Mouse (Mus musculus) kidney, adult 9 months (tissue): Measurements from ENCODE around the gene Lgalsl.

Experiments used
- DNase-seq: peaks from one replicate; pipeline ENCODE4 v3.0.0; 2022

Gene Lgalsl

DNA sequence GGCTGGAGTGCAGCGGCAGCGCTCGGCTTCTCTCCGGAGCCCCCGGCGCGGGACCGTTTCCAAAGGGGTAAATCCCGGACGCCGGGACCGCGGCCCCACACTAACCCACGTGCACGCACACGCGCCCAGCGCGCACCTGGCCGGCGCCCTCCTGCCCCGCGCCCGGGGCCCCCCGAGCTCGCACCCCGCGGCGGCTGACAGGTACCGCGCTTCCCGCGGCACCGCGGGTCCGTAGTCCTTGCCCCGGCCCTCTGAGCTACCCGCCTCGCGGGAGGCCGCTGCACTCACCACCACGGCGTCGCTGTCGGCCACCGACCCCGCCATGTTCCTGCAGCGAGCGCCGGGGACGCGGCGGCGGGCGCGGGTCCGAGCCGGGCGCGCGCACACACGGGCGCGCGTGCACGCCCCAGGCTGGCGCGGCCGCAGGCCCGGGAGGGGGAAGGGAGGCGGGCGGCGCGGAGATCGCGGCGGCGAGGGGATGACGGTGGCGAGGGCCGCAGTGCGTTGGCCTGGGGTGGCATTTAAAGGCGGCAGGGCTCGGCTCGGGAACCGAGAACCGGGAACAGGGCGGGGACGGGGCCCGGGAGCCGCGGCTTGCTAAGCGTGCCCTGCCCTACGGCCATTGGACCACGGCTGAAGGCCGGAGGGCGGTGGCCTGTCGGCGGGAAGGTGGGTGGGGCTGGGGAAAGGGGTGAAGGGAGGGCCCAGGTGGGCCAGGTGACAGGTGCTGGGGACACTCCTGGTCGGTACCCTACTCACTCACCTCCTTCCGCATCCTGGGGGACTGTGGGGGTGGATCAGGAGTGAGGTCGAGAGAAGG, at the start of gene Lgalsl:
TSS of gene Lgalsl (minus strand) at position 371 of the 820 bp plus-strand sequence.
- peak; percentile 72 for DNase-seq

DNA sequence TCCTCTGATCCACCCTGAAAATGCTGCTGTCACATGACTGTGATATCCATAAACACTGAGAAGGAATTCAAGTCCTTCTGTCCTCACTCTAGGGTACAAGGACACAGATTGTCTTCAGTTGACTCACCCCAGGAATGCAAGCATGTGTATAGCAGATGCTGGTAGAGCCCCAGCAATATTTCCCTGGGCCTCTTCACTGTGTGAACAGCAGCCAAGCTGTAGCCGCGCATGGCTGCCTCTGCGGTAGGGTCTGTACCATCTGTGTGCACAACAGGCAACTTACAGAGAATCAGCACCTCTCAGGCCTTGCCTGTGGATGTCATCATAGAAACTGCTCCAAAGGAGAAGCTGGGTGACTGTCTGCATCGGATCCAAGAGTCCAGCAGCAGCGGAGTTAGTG, 47.8 kb upstream of the Lgalsl start:
- DNase-seq = no peak

DNA sequence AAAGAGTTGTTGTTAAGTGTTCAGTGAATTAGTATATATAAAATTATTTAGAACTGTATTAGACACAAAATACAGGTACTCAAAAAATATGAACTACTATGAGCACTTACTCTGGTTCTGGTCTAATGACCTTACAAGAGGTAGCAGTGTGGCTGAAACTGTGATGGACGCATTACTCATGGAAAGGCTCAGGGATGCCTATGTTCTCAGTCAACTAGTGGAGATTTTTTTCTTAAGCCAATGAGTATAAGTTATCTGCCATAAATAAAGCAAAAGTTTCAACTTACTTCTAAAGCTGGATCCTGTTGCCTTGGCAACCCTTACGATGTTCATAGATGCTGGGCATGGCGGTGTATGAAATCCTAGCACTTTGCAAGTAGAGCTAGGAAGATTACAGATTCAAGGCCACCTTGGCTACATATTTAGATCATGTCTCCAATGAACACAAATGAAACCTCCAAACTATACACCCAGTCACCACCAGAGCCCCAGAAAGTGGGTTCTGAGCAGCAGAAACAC, 46.8 kb upstream of the Lgalsl start:
- no peak for DNase-seq

DNA sequence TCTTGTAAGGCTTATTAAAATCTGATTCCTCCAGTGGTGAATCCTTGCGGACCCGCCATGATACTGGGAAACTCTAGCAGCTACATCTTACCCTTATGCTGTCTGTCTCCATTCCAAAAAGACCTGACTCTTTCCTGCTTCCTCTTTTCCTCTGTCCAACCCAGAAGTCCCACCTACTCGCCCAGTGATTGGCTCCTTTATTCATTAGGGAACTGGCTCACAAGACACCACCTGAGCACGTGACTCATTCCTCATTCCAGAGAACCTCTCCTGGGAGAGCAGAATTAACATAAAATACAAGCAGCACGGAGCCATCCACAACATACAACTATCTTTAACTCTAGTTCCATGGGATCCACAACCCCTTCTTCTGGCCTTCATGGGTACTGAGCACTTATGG, 42.5 kb upstream of the Lgalsl start:
- no peak for DNase-seq

DNA sequence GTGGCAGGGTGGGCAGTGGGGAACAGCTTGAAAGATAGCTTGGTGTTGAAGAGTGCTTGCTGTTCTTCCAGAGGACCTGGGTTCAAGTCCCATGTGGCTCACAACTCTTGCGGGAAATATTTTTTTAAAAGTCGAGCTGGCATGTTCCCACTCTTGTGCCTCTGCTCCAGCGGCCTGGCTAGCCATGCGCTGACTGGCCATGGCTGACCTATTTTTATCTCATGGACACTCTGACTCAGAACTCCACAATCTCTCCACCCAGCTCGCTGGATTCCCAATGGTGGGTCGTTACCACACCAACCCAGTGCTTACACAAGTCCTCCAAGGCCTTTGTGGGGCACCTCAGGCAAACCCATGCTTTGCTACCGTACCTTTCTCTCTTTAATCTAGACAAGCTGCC, 42.1 kb upstream of the Lgalsl start:
- no peak for DNase-seq

DNA sequence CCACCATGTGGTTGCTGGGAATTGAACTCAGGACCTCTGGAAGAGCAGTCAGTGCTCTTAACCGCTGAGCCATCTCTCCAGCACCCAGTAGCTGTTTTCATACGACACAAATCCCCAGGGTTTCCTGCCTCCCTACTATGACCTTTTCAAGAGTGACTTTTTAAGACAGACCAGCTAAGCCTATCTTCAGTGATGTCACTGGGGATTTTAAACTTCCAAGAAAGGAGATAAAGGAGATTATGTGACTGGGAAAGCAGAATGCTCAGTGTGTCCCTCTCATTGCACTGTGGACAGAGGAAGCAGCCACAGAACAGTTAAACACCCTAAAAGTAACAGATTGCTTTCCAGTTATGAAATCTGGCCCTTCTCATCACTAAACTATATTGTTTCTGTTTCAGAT, 41.6 kb upstream of the Lgalsl start:
- DNase-seq = no peak

DNA sequence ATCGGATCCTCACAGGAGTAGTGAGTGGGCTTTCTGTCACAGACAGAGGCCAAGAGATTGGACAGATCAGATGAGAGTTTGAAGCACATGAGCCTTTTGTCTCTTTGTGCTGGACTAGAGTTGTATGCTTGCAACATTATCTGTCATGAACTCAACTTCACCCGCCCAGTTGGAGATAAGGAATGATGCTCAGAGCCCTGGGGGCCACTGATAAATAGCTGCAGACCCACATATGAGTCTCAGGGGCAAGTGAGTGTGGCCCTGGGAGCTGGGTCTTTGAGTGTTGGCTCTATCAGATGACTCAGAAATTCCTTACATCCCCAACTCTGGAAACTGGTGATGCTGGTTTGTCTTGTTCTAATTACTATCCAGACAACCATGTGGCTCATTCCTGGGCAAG, 39.1 kb upstream of the Lgalsl start:
- no peak for DNase-seq

DNA sequence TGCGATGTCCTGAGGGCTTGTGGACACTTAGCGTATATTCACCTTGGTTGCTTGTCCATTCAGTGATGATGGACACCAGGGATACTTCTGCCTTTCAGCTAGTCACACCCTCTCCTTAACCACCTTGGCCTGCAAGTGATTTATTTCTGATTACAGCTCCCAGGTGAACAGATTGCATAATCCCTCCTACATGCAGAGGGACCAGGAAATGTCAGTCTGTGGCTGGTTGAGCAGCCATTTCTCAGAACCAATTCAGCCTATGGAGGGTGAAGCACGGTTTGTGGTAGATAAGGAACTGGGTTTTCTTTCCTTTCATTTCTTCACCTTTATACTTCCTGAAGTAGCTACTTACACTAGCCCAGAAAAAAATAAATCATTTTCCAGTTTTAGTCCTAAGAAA, 34.6 kb upstream of the Lgalsl start:
- DNase-seq = no peak

DNA sequence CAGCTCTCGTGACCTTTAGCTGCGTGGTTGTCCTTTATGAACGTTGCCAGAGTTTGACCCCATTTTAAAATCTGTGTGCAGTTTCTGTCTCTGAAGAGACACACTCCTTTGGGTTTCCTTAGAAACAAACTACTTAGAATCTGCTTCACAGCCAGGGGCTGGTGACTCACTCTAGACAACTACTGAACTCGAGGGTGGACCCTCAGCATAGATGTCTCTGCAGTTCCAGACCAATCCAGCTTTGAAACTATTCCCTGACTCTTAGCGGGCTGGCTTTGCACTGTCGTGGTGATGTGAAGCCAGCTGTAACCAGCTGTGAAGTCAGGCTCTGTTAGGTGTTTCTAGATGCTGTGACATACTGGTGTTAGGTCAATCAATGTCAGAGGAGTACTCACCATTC, 33.8 kb upstream of the Lgalsl start:
- DNase-seq = no peak

DNA sequence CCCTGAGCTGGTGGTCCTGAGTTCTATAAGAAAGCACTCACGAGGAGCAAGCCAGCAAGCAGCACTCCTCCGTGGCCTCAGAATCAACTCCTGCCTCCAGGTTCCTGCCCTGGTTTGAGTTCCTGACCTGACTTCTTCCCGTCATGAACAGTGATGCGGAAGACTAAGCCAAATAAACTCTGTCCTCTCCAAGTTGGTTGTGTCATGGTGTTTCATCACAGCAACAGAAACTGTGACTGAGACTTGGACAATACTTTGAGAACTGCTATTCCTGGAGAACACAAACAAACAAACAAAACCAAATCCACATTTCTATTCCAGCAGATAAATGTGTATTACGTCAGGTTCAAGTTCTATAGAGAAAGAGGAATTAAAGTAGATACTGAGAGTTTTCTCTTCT, 31.2 kb upstream of the Lgalsl start:
- no peak for DNase-seq

DNA sequence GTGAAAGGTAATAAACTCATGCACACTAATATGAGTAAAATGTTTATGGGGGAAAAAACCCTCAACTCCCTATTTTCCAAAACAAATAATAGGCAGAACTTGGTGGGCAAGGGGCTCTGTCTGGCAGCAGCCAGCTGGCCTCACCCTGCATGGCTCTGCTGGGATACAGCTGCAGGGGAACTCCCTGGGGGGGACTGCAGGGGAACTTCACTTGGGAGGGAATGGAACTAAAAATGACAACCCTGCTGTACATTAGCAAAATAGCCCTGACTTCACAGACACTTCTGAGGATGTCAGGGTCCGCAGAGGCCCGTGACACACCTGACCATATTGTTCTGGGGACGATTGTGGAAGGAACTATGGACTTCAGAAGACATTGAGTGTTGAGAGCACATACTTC, 29.5 kb upstream of the Lgalsl start:
- DNase-seq = no peak

DNA sequence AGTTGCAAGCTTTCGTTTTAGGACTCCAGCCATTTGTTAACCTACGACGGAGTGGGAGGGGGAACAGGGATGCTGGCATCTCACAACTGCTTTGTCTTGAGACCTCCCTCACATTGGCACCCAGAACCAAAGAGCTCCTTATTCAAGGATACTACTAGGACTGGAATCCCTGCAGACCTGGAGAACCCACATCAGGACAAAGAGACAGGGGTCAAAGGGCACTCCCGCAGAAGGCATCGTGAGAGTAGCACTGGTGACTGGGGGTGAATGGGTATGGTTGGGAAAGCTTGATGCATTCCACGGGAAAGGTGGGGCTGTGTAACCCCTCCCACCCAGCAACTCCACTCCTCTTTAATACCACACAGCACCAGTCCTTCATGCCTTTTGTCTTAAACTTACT, 29.0 kb upstream of the Lgalsl start:
- peak; percentile 66 for DNase-seq

DNA sequence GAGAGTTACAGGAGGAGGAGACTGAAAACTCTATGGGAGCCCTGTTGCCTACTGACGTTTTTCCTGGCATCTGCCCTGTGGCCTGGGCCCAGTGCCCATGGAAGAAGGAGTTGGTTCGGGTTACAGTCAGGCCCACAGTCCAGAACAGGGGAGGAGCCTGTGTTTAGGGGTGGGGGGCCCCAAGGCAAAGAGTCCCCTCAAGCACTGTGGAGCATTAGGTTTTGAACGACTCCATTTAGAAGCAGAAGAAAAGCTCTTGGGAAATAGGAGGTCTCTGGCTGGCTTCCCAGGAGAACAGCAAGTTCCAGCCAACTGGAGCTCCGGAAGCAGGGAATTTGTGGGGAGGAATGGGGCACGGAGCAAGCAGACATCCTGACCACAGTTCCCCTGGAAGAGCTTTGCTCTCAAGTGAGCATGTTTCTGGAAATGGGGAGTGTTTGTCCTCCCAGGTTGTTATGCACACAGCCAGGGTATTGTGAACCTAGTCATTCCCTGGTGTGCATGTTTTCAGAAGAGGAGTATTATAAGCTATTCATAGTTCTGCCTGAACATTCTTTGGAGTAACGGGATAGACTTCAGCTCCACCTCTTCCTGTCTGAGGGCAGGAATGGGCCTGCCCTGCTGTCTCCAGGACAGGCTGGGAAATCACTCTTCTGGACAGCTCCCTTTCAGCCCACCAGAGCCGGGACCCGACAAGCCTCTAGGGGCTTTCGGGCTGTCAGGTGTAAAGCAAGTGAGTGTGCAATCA, 28.2 kb upstream of the Lgalsl start:
- peak; percentile 84 for DNase-seq

DNA sequence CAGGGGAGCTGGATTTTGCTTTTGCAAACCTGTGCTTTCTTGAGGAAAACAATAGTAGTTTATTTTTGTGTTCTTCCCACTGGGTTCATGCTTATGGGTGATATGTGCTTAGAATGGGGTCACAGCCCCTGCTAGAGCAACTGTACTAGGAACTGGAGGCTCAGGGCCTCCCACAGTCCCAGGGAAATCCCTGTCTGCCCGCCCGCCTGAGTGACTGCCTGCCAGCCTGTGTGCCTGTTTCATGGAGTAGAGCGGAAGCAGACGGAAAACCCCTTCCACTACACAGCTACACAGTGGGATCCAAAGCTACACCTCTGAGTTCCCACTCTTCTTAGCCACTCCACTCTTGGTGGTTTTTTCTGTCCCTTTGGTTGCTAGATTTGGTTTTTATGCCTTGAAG, 27.1 kb upstream of the Lgalsl start:
- no peak for DNase-seq

DNA sequence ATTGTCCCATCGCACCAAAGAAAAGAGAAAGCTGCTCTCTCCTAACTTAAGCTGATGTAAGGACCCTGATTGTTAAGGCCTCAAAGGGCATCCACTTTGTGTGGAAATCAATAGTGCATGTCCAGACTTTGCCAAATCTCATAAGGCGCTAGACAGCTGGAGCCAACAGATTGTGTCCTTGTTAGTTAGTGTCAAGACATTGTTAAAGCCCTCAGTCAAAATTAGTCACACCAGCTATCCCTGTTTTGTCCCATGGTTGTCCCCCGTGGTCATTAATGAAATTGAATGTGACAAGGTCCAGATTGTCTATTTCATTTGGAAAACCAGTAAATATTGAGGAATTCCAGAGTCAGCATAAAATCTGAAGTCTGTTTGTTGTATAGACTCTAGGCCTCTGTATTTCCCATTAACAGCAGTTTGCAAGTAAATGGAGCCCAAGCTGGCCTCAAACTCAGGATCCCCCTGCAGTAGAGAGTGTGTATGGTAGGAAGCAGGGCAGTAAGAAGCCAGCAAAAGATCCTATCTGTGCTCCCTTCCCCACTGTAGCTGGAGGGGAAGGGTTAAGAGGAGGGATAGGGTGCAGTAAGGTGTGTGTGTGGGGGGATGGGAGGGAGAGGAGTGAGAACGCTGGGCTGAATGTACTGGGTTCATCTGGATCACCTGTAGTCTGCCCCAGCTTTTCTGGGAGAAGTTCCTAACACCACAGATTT, 23.3 kb upstream of the Lgalsl start:
- no peak for DNase-seq

DNA sequence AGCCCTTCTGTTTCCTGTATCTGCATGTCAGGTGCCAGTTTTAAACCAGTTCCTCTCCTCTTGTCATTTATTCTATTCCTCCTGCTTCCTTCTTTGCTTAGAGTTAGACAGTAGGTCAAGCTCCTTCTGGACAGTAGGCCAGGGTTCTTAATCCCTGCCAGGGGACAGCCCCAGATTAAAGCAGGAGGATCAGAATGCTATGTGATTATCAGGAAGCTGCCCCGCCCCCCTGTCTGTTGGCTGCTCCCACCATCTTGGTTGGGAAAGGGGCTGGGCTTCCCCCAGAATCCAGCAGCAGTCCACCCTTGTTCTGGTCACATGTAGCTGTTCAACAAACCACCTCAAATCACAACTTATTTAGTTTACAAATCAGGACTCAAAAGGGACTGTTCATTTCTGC, 19.3 kb upstream of the Lgalsl start:
- no peak for DNase-seq

DNA sequence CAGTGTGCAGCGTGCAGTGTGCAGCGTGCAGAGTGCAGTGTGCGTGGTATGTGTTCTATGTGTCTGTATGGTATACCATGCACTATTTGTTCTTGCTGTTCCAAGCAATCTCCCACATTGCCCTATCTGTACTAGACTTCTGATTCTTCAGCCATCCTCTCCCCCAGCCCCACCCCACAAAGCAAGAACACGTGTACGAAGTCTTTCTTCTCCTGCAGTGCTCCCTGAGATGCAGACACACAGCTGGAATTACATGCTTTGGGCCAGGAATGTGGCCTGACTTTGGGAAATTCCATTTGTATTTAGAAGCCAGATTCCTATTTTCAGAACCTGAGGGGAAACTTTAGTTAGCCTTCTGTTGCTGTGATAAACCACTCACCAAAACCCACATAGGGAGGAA, 18.5 kb upstream of the Lgalsl start:
- no peak for DNase-seq

DNA sequence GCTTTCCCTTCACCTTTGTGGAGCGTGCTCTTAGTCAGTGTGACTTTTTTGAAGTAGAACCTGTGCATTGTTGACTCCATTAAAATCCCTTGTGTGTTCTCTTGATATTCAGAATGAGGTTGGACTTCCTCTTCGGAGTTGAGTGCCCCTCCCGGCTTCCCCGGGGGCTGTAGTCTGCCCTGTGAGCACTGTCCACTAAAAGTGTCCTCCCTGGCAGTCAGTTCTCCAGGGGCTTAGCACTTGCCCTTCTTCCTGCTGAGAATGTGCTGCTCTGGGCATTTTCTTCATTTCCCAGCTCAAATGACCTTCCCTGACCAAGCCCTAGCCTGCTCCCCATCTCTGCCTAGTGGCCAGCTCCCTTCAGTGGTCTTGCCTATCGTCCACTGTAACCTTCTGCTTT, 6.5 kb upstream of the Lgalsl start:
- DNase-seq = peak; percentile 63

DNA sequence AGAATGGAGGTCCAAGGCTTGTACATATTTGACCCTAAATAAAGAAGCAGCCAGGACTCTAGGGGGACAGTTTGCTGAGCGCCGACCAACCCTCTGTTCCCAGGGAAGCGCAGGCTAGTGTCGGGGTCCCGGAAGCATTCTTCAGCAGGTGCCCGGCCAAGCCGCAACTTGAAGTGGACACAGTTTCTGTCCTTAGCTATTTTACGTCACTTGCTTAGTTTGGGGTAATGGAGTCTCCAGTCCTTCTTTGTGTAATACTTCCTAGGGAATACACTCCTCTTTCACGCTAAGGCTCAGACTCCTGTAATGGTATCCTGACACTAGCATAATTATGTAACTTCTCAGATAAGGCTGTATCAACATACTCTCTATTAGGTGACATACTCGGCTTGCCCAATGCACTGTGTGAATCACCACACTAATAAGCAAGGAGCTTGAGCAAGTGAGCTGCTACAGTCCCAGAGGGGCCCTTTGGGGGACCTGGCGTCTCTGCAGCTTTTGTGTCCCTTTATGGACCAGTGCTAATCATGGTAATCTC, 813 bp upstream of the Lgalsl start:
- no peak for DNase-seq

DNA sequence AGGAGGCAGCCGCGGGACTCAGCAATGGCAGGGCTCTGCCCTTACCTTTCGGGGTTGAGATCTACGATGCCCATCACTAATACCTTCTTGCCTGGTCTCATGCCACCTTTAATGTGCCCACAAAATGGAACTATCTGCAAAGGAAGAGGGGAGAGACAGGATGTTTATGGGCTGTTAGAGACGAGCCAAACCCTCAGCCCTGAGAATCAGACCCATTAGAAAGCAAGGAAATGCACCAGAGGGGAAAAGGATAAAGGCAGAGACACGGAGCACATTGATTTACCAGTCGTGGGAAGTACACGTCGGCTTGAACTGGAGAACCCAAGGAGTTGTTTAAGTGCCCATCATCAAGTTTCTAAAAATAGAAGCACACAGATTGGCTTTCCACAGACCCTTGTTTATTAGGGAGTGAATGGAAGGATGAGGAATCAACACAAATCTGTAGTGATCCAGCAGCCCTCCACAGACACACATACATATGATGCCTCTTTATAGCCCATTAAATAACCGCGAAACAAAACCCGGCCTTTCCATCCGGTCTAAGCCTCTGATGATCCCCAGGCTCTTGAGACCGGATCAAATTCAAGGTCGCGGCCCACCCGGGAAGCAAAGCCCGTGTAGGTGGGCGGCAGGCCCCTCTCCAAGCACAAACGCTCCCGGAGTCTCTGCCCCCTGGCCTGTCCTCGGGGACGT, 717 bp downstream of the Lgalsl start:
- peak; percentile 29 for DNase-seq

DNA sequence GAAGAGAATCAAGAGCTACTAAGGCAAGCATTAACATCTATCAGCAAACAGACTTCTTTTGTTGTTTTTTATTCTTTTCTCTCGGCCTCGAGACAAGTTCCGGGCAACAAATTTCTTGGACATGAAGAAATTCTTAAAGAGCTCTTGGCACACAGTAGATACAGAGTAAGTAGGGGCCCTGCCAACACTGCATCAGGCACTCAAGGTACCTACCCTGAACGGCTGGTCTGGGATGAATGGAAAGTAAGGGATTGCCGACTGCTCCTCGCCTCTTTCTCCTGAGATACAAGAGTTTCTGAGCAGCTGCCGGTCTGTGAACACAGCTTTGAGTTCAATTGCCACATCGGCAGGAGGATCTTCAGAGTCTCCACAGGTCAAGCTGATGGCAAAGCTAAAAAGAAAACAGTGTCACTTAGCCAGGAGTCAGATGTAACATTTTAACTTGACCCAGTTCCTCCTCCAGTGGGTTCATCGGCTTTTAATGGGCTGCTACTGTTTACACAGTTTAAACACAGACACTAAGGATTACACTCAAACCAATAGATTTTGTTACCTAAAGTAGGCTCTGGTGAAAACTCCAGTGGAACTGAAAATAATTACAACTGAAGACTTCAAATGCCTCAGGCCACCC, 1.7 kb downstream of the Lgalsl start:
- DNase-seq = peak; percentile 69

DNA sequence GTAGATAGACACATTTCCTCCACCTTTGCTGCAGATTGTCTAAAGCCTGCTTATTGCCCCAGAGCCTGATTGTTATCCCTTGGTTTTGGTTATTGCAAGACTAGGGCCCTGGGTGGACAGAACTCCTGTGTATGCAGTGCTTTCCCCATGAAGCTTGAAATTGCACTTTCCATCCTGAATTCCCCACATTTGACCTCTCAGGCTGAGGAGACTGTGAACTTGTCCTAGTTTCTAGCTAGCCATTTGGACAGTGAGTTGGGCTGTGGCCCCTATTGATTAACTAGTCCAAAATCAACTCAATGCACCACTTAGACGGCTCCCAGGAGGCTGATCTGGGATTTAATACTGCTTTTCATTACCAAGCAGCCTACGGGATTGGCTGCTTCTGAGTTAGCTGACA, 6.9 kb downstream of the Lgalsl start:
- no peak for DNase-seq
